Mouse (Mus musculus) kidney, embryonic 15.5 days (tissue): ENCODE measurements around the gene Pde6h. TPM values are rescaled to one million over a fixed set of nuclear protein-coding genes. Genes with fewer than 3 reads are reported as not detected.

Source experiments
- ATAC-seq: fragments of 200-750 bp; cut with Nextera tagmentation; replicated peaks from 2 replicates; pipeline ENCODE4 v1.8.0; 2017; ENCODE audit warnings: moderate TSS enrichment; ENCODE audit not compliant: low FRiP score
- H3K27ac ChIP-seq: fragments of 300-500 bp; sonication (generic); 2 replicates; pipeline ENCODE4 v1.5.1; 2015; ENCODE audit warnings: mild to moderate bottlenecking, inconsistent platforms
- H3K27me3 ChIP-seq: fragments of 300-500 bp; sonication (generic); 2 replicates; pipeline ENCODE4 v1.6.1; 2015; ENCODE audit warnings: inconsistent platforms
- H3K36me3 ChIP-seq: fragments of 300-500 bp; sonication (generic); 2 replicates; pipeline ENCODE4 v1.6.1; 2015; ENCODE audit warnings: inconsistent platforms
- H3K4me1 ChIP-seq: fragments of 300-500 bp; sonication (generic); 2 replicates; pipeline ENCODE4 v1.6.1; 2015; ENCODE audit warnings: inconsistent platforms
- H3K4me2 ChIP-seq: fragments of 300-500 bp; sonication (generic); 2 replicates; pipeline ENCODE4 v1.6.1; 2015; ENCODE audit warnings: moderate library complexity, mild to moderate bottlenecking, inconsistent platforms
- H3K4me3 ChIP-seq: fragments of 300-500 bp; sonication (generic); replicated peaks from 2 replicates; pipeline ENCODE4 v1.5.1; 2015; ENCODE audit warnings: mild to moderate bottlenecking, inconsistent platforms
- H3K9ac ChIP-seq: fragments of 300-500 bp; sonication (generic); 2 replicates; pipeline ENCODE4 v1.6.1; 2015; ENCODE audit warnings: mild to moderate bottlenecking, inconsistent platforms
- H3K9me3 ChIP-seq: fragments of 300-500 bp; sonication (generic); replicated peaks from 2 replicates; pipeline ENCODE4 v1.6.1; 2016; ENCODE audit warnings: inconsistent platforms
- WGBS: fragments of 180-500 bp; shearing (Covaris S2); methylation state at CpG from one replicate; pipeline ENCODE4 v1.1.7; 2015; ENCODE audit warnings: mixed read lengths; 5-methylcytosine and 5-hydroxymethylcytosine counted together
- polyA plus RNA-seq: library from polyadenylated mRNA; unstranded; fragments of >200 nt; fragmentation: Nextera tagmentation; extraction: Ambion mirVana; gene quantifications from 2 replicates; pipeline ENCODE4 v1.2.1, GENCODE M21; 2015

Pde6h gene
- polyA plus RNA-seq, 1 experiment from 2014 or later: 0.40 TPM

GRCm38 (mm10) chr6:137011187-137011586 lies 87.6 kb downstream of the Pde6h start:
- ATAC-seq: no peak
- 56% methylated on average over 5 of the region's 5 CpGs for WGBS
- Histone ChIP-seq H3K27ac (no peak overlapping the region), H3K9ac (no peak overlapping the region), H3K4me2 (no peak overlapping the region), H3K27me3 (no peaks in the 10 kb centered on the region), H3K4me3 (no peak overlapping the region), H3K4me1 (0 out of 2 replicates have a peak, but pooled peaks cover 3% of the 10 kb centered on the region), H3K36me3 (no peaks in the 10 kb centered on the region), H3K9me3 (no peaks in the 10 kb centered on the region)

DNA sequence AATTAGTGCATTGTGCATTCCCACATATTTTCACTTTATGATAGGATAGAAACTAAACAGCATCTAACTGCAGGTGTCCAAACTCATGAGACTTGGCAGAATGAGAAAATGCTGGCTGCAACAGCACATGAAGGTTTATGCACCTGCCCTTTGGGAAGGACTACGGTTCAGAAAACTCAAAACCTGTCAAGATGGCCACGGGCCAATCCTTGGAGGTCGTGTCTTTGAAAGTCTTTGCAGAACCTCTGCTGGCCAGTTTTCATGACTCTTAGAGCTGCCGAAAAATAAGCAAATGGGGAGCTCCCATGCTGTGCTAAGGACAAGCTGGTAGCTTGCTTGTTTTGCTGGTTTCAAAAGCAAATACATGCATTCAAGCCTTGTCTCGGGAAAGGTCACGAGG lies 90.7 kb downstream of the Pde6h start:
- no peak overlapping the region for H3K27ac ChIP-seq
- no peaks in the 10 kb centered on the region for H3K9me3 ChIP-seq
- no peaks in the 10 kb centered on the region for H3K36me3 ChIP-seq
- H3K9ac ChIP-seq: no peak overlapping the region
- H3K27me3 ChIP-seq: no peaks in the 10 kb centered on the region
- H3K4me3 ChIP-seq: no peak overlapping the region
- H3K4me2 ChIP-seq: no peak overlapping the region
- 62% methylated on average over 6 of the region's 6 CpGs for WGBS
- no peak for ATAC-seq
- H3K4me1 ChIP-seq: 0 out of 2 replicates have a peak, but pooled peaks cover 3% of the 10 kb centered on the region

- Histone ChIP-seq H3K27me3 (no peaks in the 10 kb centered on the region), H3K36me3 (no peaks in the 10 kb centered on the region), H3K9ac (no peak overlapping the region), H3K27ac (no peak overlapping the region), H3K4me3 (no peak overlapping the region), H3K4me1 (no peaks in the 10 kb centered on the region), H3K9me3 (no peaks in the 10 kb centered on the region), H3K4me2 (no peak overlapping the region)
- 93% methylated on average over 7 of the region's 7 CpGs for WGBS
- no peak for ATAC-seq
Observed at GRCm38 (mm10) chr6:137017216-137017973, 93.8 kb downstream of the Pde6h start.

Other genes with a start within 250 kb of the Pde6h start
- gene Gucy2c, start 142.1 kb upstream of the Pde6h start, polyA plus RNA-seq: 0.08 and 0.71 TPM in 2 replicates
- gene Hist4h4, start 119.4 kb upstream of the Pde6h start, polyA plus RNA-seq: 0.68 and 0.69 TPM in 2 replicates
- 112 and 118 TPM in 2 replicates for gene H2afj, start 115.6 kb upstream of the Pde6h start, polyA plus RNA-seq
- gene BC049715, start 96.2 kb upstream of the Pde6h start, polyA plus RNA-seq: 2.1 and 2.8 TPM in 2 replicates
- 112 and 120 TPM in 2 replicates for gene Wbp11, start 95.6 kb upstream of the Pde6h start, polyA plus RNA-seq
- 1.7 and 2.3 TPM in 2 replicates for gene Smco3, start 88.4 kb upstream of the Pde6h start, polyA plus RNA-seq
- 5.2 and 5.9 TPM in 2 replicates for gene Art4, start 66.1 kb upstream of the Pde6h start, polyA plus RNA-seq
- 210 and 216 TPM in 2 replicates for gene Mgp, start 48.0 kb upstream of the Pde6h start, polyA plus RNA-seq
- 0.23 and 0.38 TPM in 2 replicates for gene Erp27, start 1.7 kb upstream of the Pde6h start, polyA plus RNA-seq
- gene Arhgdib, start 18.1 kb downstream of the Pde6h start, polyA plus RNA-seq: 62.1 and 63.8 TPM in 2 replicates
- 13.9 and 15.5 TPM in 2 replicates for gene Rerg, start 246.7 kb downstream of the Pde6h start, polyA plus RNA-seq